Mouse (Mus musculus) testis, adult 2 months (tissue): ENCODE measurements around the gene Tmub2. TPM values are rescaled to one million over a fixed set of nuclear protein-coding genes. Genes with fewer than 3 reads are reported as not detected.

Experiments used
- H3K27ac ChIP-seq: fragments of 200-500 bp; 2 replicates; pipeline ENCODE4 v1.5.1; 2012; ENCODE audit warnings: low read depth, low read length; ENCODE audit not compliant: control insufficient read depth, insufficient read depth
- H3K27me3 ChIP-seq: fragments of 200-500 bp; 2 replicates; pipeline ENCODE4 v1.6.1; 2012; ENCODE audit warnings: mild to moderate bottlenecking, low read length, moderate library complexity; ENCODE audit not compliant: control insufficient read depth, insufficient read depth
- H3K36me3 ChIP-seq: fragments of 200-500 bp; 2 replicates; pipeline ENCODE4 v1.6.1; 2012; ENCODE audit warnings: mild to moderate bottlenecking, low read length; ENCODE audit not compliant: control insufficient read depth, insufficient read depth
- H3K4me1 ChIP-seq: fragments of 200-500 bp; 2 replicates; pipeline ENCODE4 v1.6.1; 2012; ENCODE audit warnings: low read length; ENCODE audit not compliant: control insufficient read depth, insufficient read depth
- H3K4me3 ChIP-seq: fragments of 200-500 bp; 2 replicates; pipeline ENCODE4 v1.5.1; 2012; ENCODE audit warnings: low read depth, mild to moderate bottlenecking, low read length, moderate library complexity, mixed read lengths; ENCODE audit not compliant: control insufficient read depth
- CTCF ChIP-seq: fragments of 200-500 bp; IDR thresholded peaks from 2 replicates; pipeline ENCODE4 v1.5.1; 2012; ENCODE audit warnings: low read depth, mild to moderate bottlenecking, inconsistent platforms, low read length, moderate library complexity; ENCODE audit not compliant: control insufficient read depth, insufficient read depth, insufficient replicate concordance
- POLR2A ChIP-seq: fragments of 200-500 bp; IDR thresholded peaks from 2 replicates; pipeline ENCODE4 v1.6.1; 2012; ENCODE audit warnings: low read depth, mild to moderate bottlenecking, inconsistent platforms, low read length, moderate library complexity; ENCODE audit not compliant: control insufficient read depth
- polyA plus RNA-seq: library from polyadenylated mRNA; depleted of rRNA; stranded (reverse); fragments of >200 nt; gene quantifications from 2 replicates; pipeline ENCODE4 v1.2.3, GENCODE M21; 2012

The Tmub2 gene
- polyA plus RNA-seq, 1 experiment: 32.6 TPM

GRCm38 (mm10) chr11:102319941-102320685, 35.4 kb downstream of the Tmub2 start:
- no peaks in the 10 kb centered on the region for H3K36me3 ChIP-seq
- peak overlapping the region; percentile 67 for H3K4me3 ChIP-seq
- peak overlapping the region; percentile 73 for H3K27ac ChIP-seq
- peaks cover 18% of the 10 kb centered on the region for H3K4me1 ChIP-seq
- peaks cover 2% of the 10 kb centered on the region; the same call in 1 of the 2 replicates for H3K27me3 ChIP-seq
- TF ChIP-seq POLR2A: peak; percentile 45
- TF ChIP-seq CTCF: no peak

- no peaks in the 10 kb centered on the region for H3K36me3 ChIP-seq
- H3K27ac ChIP-seq: peak overlapping the region; percentile 73
- peaks cover 2% of the 10 kb centered on the region; the same call in 1 of the 2 replicates for H3K27me3 ChIP-seq
- TF ChIP-seq POLR2A (no peak; the same call in 1 of the 2 replicates), CTCF (no peak)
- peak overlapping the region; percentile 67 for H3K4me3 ChIP-seq
- H3K4me1 ChIP-seq: peaks cover 18% of the 10 kb centered on the region
These were observed 35.9 kb downstream of the Tmub2 start for GRCm38 (mm10) chr11:102320686-102321005.

GRCm38 (mm10) chr11:102321931-102322330, 37.2 kb downstream of the Tmub2 start:
- H3K36me3 ChIP-seq: no peaks in the 10 kb centered on the region
- H3K27ac ChIP-seq: no peak overlapping the region
- TF ChIP-seq POLR2A (no peak), CTCF (no peak)
- H3K4me1 ChIP-seq: peaks cover 12% of the 10 kb centered on the region
- H3K4me3 ChIP-seq: peak overlapping the region; percentile 55
- peaks cover 2% of the 10 kb centered on the region; the same call in 1 of the 2 replicates for H3K27me3 ChIP-seq

DNA sequence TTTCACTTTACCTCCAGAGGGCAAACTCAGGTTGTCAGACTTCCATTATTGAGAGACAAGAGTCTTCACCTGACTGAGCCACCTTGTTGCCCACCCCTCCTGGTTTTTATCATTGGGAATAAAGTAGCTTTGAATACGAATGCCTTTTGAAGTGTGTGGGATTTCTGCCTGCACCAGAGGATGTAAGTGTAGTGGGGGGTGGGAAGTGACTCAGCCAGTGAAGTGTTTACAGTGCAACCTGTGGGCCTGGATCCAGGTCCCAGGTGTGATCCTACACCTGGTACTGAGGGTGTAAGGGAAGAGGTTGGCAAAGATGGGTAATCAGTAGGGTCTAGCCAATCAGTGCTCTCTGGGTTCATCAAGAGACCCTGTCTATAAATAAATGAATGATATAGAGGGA, 38.8 kb downstream of the Tmub2 start:
- no peak overlapping the region for H3K27ac ChIP-seq
- TF ChIP-seq CTCF (no peak), POLR2A (no peak)

GRCm38 (mm10) chr11:102327250-102327649, 42.5 kb downstream of the Tmub2 start:
- Histone ChIP-seq H3K27ac (no peak overlapping the region), H3K4me1 (peaks cover 3% of the 10 kb centered on the region), H3K27me3 (no peaks in the 10 kb centered on the region), H3K4me3 (no peak overlapping the region), H3K36me3 (no peaks in the 10 kb centered on the region)
- no peak for TF ChIP-seq POLR2A
- TF ChIP-seq CTCF: no peak

More for the DNA sequence above, 38.8 kb downstream of the Tmub2 start:
- H3K27me3 ChIP-seq: peaks cover 2% of the 10 kb centered on the region; the same call in 1 of the 2 replicates
- no peaks in the 10 kb centered on the region for H3K36me3 ChIP-seq
- H3K4me3 ChIP-seq: peak overlapping the region; percentile 9
- peaks cover 8% of the 10 kb centered on the region for H3K4me1 ChIP-seq

GRCm38 (mm10) chr11:102327839-102328238, 43.1 kb downstream of the Tmub2 start:
- Histone ChIP-seq H3K4me1 (peaks cover 2% of the 10 kb centered on the region), H3K36me3 (no peaks in the 10 kb centered on the region), H3K27ac (no peak overlapping the region), H3K27me3 (no peaks in the 10 kb centered on the region), H3K4me3 (no peak overlapping the region)
- no peak for TF ChIP-seq CTCF
- TF ChIP-seq POLR2A: no peak

DNA sequence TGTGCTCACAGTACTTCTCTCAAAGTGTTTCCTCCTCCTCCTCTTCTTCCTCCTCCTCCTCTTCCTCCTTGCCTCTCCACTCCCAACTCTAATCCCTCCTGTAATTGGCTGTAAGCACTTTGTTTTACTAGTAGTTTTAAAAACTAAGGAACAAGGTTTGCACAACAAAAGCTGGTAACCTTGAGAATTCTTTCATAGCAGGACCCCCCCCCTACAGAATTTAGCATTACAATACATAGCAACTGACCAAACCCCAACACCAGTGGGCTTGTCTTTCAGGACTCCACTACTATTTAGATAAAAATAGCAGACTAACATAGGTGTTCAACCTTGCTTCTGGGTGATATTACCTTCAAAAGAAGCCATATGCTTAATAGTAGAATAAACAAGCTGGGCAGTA, 44.8 kb downstream of the Tmub2 start:
- Histone ChIP-seq H3K4me1 (no peaks in the 10 kb centered on the region), H3K36me3 (no peaks in the 10 kb centered on the region), H3K27me3 (no peaks in the 10 kb centered on the region), H3K27ac (no peak overlapping the region), H3K4me3 (no peak overlapping the region)
- TF ChIP-seq POLR2A (no peak), CTCF (no peak)
